Mouse (Mus musculus): ENCODE measurements around the gene Uhrf1. TPM values are rescaled to one million over a fixed set of nuclear protein-coding genes. Genes with fewer than 3 reads are reported as not detected.

The Uhrf1 gene
- polyA plus RNA-seq, 1 experiment from 2014 or later: 14.1 TPM

DNA sequence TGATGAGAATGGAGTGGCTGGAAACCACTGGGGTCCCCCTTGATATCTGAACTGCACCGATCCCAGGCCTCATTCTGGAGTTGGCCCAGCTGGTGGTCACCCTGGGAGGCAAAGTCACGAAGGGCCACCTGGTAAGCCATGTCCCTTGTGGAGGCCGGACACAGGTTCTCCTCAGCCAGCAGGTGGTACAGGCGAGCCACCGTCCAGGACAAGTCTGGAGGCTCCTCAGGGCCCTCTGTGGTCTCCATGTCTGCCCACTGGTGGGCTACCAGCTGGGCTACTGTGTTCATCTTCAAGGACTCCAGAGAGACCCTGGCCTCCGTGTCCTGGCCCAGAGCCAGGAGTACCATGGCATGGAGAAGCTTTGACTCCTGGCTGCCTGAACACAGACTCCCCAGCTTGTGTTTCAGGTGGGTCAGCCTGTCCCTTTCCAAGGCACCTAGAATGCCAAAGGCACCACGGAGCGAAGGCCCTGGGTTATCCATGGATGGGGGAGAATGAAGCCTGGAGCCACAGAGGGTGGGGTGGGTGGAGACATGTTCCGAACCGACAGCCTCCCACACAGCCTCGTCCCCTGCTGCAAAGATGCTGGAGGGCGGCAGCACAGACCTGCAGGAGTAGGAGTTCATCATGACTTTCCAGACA is 31.4 kb upstream of the Uhrf1 start:
- no peaks in the 10 kb centered on the region for H3K36me3 ChIP-seq (replicated peaks; ENCODE audit: control insufficient read depth, insufficient read depth)
- H3K4me3 ChIP-seq (replicated peaks; ENCODE audit: low read length): no peak overlapping the region
- H3K9me3 ChIP-seq (ENCODE audit: control insufficient read depth, low read length): no peaks in the 10 kb centered on the region
- H3K4me2 ChIP-seq (replicated peaks): no peak overlapping the region
- 89% methylated on average over 12 of the region's 12 CpGs for WGBS
- peaks cover 9% of the 10 kb centered on the region; the same call in 1 of the 2 replicates for H3K4me1 ChIP-seq (replicated peaks; ENCODE audit: control insufficient read depth, insufficient read depth, low read length)
- no peak overlapping the region for H3K27ac ChIP-seq
- no peak overlapping the region for H3K9ac ChIP-seq
- ATAC-seq (ENCODE audit: low FRiP score) (no peak), DNase-seq (ENCODE audit: low spot score) (no peak)
- H3K27me3 ChIP-seq (ENCODE audit: control insufficient read depth, insufficient read depth, low read length): no peaks in the 10 kb centered on the region

DNA sequence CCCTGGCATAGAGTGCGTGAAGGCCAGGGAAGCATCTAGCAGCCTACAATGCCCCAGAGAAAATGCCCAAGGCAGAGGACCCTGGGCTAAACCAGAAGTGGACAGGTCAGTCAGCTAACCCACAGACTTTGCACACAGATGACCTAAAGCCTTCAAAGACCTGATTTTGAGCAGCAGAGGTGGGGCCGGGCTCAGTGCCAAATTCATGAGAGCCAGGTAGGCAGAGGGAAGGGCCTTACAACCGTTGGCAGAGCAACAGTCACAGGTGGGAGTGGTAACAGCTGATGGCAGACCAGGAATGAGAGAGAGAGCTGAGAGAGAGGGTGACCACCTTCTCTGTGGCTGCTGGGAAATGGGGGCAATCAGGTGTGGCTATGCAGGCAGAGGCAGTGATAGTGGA is 30.5 kb upstream of the Uhrf1 start:
- ATAC-seq (ENCODE audit: low FRiP score) (no peak), DNase-seq (ENCODE audit: low spot score) (no peak)
- H3K27ac ChIP-seq: no peak overlapping the region
- H3K36me3 ChIP-seq (replicated peaks; ENCODE audit: control insufficient read depth, insufficient read depth): no peaks in the 10 kb centered on the region
- peaks cover 11% of the 10 kb centered on the region; the same call in 1 of the 2 replicates for H3K4me1 ChIP-seq (replicated peaks; ENCODE audit: control insufficient read depth, insufficient read depth, low read length)
- no peaks in the 10 kb centered on the region for H3K27me3 ChIP-seq (ENCODE audit: control insufficient read depth, insufficient read depth, low read length)
- no peaks in the 10 kb centered on the region for H3K9me3 ChIP-seq (ENCODE audit: control insufficient read depth, low read length)
- 80% methylated on average over 3 of the region's 3 CpGs for WGBS
- H3K4me3 ChIP-seq (replicated peaks; ENCODE audit: low read length): no peak overlapping the region
- H3K4me2 ChIP-seq (replicated peaks): no peak overlapping the region
- H3K9ac ChIP-seq: no peak overlapping the region

DNA sequence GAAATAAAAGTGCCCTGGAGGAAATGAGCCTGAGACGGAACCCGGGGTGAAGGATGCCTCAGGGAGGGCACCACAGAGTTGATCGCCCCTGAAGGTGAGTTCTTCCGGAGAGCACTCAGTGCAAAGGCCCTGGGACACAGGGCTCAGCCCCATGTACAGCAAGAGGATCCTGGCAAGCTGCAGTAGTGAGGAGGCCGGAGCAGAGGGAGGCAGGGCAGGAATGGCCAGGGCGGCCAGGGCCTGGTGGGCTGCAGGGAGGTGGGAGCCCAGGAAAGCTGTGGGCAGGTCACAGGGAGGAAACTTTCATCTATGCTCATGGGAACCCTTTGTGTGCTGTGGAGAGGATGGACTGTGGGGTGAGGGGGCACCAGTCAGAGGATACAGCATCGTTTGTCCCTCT is 29.6 kb upstream of the Uhrf1 start:
- H3K9me3 ChIP-seq (ENCODE audit: control insufficient read depth, low read length): no peaks in the 10 kb centered on the region
- ATAC-seq (ENCODE audit: low FRiP score): no peak
- WGBS: 88% methylated on average over 7 of the region's 7 CpGs

DNA sequence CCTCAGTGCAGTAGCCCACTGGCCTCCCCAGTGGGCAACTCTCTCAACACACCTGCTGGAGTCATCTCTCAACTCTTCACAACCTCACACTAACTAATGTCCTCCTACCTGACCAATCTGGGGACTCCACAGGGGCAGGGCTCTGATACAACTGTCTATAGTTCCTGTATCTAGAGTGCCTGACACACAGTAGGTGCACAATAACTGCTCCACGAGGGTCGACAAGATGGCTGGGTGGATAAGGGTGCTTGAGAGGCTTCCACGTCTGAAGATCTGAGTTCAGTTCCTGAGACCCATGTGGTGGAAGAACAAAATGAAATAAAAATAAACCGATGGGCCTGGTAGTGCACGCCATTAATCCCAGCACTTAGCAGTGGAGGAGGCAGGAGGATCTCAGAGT is 29.1 kb upstream of the Uhrf1 start:
- Histone ChIP-seq H3K4me2 (replicated peaks) (no peak overlapping the region), H3K9me3 (ENCODE audit: control insufficient read depth, low read length) (no peaks in the 10 kb centered on the region), H3K4me3 (replicated peaks; ENCODE audit: low read length) (no peak overlapping the region), H3K36me3 (replicated peaks; ENCODE audit: control insufficient read depth, insufficient read depth) (no peaks in the 10 kb centered on the region), H3K27ac (no peak overlapping the region), H3K27me3 (ENCODE audit: control insufficient read depth, insufficient read depth, low read length) (no peaks in the 10 kb centered on the region), H3K9ac (no peak overlapping the region), H3K4me1 (replicated peaks; ENCODE audit: control insufficient read depth, insufficient read depth, low read length) (peaks cover 11% of the 10 kb centered on the region; the same call in 1 of the 2 replicates)
- ATAC-seq (ENCODE audit: low FRiP score): no peak
- 92% methylated on average over 5 of the region's 5 CpGs for WGBS
- no peak for DNase-seq (ENCODE audit: low spot score)

More for the DNA sequence above, 29.6 kb upstream of the Uhrf1 start:
- H3K4me2 ChIP-seq (replicated peaks): no peak overlapping the region
- no peak for DNase-seq (ENCODE audit: low spot score)
- no peaks in the 10 kb centered on the region for H3K36me3 ChIP-seq (replicated peaks; ENCODE audit: control insufficient read depth, insufficient read depth)
- H3K27ac ChIP-seq: no peak overlapping the region
- H3K9ac ChIP-seq: no peak overlapping the region
- H3K4me3 ChIP-seq (replicated peaks; ENCODE audit: low read length): no peak overlapping the region
- H3K4me1 ChIP-seq (replicated peaks; ENCODE audit: control insufficient read depth, insufficient read depth, low read length): peaks cover 11% of the 10 kb centered on the region; the same call in 1 of the 2 replicates
- H3K27me3 ChIP-seq (ENCODE audit: control insufficient read depth, insufficient read depth, low read length): no peaks in the 10 kb centered on the region

DNA sequence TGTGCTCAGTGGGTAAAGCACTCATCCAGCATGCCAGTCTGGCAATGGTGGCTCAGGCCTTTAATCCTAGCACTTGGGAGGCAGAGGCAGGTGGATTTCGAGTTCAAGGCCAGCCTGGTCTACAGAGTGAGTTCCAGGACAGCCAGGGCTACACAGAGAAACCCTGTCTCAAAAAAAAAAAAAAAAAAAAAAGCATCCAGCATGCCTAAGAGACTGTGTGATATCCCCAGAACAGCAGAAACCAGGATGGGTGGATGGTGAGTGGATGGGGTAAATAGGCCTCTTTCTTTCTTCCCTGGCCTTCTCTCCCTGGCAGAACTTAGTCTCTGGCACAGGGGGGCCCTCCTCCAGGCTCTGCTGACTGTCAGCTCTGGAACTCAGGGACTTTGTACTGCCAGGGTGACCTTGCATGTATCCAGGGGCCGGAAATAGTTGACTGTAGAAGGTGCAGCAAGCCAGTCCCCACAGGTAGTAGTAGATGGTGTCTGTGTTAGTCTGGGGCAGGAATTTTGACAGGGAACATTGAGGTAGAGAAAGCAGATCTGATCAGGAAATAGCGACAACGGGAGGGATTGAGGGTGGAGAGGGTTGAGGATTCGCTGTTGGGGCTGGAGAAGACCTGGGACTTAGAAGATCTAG is 27.2 kb upstream of the Uhrf1 start:
- peak overlapping the region; percentile 39 for H3K4me3 ChIP-seq (replicated peaks; ENCODE audit: low read length)
- 0 out of 2 replicates have a peak, but pooled peaks cover 11% of the 10 kb centered on the region for H3K4me1 ChIP-seq (replicated peaks; ENCODE audit: control insufficient read depth, insufficient read depth, low read length)
- H3K27ac ChIP-seq: no peak overlapping the region
- no peaks in the 10 kb centered on the region for H3K9me3 ChIP-seq (ENCODE audit: control insufficient read depth, low read length)
- no peak for DNase-seq (ENCODE audit: low spot score)
- no peak for ATAC-seq (ENCODE audit: low FRiP score)
- WGBS: 29% methylated on average over 5 of the region's 5 CpGs
- no peaks in the 10 kb centered on the region for H3K36me3 ChIP-seq (replicated peaks; ENCODE audit: control insufficient read depth, insufficient read depth)
- H3K4me2 ChIP-seq (replicated peaks): peak overlapping the region; percentile 71
- H3K27me3 ChIP-seq (ENCODE audit: control insufficient read depth, insufficient read depth, low read length): no peaks in the 10 kb centered on the region
- H3K9ac ChIP-seq: peak overlapping the region; percentile 62

DNA sequence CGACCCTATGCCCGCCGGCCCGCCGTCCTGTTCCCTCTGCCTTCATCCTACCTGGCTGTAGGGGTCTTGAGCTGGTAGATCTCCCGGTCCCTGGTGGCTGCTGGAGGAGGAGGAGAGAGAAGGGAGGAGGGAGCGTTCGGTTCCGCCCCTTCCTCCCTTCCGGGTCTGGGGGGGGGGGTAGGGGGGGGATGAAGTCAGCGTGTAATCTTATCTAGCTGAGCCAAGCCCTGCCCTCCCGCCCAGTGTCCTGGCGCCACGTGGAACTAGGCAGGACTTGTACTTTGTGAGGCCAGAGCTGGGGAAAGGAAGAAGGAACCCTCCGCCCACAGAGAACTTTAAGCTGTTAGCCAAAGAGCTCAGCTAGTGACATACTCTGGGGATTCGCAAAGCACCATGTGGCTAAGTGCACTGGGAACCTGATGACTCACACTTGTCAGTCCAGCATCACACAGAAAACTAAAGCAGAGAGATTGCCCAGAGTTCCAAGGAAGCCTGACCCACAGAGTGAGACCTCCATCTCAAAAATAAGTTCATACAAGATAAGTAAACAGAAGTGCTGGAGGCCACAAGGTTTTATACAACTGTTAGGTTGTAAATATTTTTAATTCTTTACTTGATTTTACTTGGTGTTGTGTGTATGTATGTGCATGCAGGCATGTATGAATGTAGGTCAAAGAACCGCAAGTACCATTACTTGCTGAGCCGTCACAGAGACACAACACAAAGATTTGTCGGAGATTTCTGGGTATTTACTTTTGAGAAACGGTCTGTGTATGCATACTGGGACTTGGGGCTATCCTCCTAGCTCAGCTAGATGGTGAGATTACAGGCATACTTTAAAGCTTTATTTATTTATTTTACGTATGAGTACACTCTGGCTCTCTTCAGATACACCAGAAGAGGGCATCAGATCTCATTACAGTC is 26.2 kb upstream of the Uhrf1 start, which contains the start of gene Ticam1:
Gene Ticam1 (minus strand): TSS at position 144 of the 924 bp plus-strand sequence.
- Histone ChIP-seq H3K9ac (peak within 1 kb of the TSS; percentile 62), H3K4me3 (replicated peaks; ENCODE audit: low read length) (peak within 1 kb of the TSS; percentile 39), H3K4me2 (replicated peaks) (peak within 1 kb of the TSS; percentile 71), H3K36me3 (replicated peaks; ENCODE audit: control insufficient read depth, insufficient read depth) (no peaks in the 10 kb centered on the region), H3K27me3 (ENCODE audit: control insufficient read depth, insufficient read depth, low read length) (no peaks in the 10 kb centered on the region), H3K4me1 (replicated peaks; ENCODE audit: control insufficient read depth, insufficient read depth, low read length) (0 out of 2 replicates have a peak, but pooled peaks cover 11% of the 10 kb centered on the region), H3K9me3 (ENCODE audit: control insufficient read depth, low read length) (no peaks in the 10 kb centered on the region), H3K27ac (peak within 1 kb of the TSS; percentile 74)
- ATAC-seq (ENCODE audit: low FRiP score) (peak; percentile 84), DNase-seq (ENCODE audit: low spot score) (peak; percentile 70)
- WGBS: 9% methylated on average over 20 of the region's 21 CpGs

DNA sequence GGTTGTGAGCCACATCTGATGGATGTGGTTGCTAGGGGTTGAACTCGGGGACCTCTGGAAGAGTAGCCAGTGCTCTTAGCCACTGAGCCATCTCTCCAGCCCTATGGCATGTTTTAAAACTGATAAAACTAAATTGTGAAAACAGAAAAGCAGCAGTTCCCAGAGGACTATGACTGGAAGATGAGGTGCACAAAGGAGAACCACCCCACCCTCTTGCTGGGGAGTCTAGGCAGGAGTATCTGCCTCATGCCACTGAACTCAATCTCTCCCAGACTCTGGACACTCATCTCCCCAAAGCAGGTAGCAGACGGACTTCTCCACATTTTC is 25.6 kb upstream of the Uhrf1 start:
- no peak for ATAC-seq (ENCODE audit: low FRiP score)
- no peak overlapping the region for H3K27ac ChIP-seq
- H3K4me1 ChIP-seq (replicated peaks; ENCODE audit: control insufficient read depth, insufficient read depth, low read length): 0 out of 2 replicates have a peak, but pooled peaks cover 11% of the 10 kb centered on the region
- H3K27me3 ChIP-seq (ENCODE audit: control insufficient read depth, insufficient read depth, low read length): no peaks in the 10 kb centered on the region
- WGBS: 52% methylated on average over 2 of the region's 2 CpGs
- H3K9me3 ChIP-seq (ENCODE audit: control insufficient read depth, low read length): no peaks in the 10 kb centered on the region
- DNase-seq (ENCODE audit: low spot score): no peak
- no peak overlapping the region for H3K4me3 ChIP-seq (replicated peaks; ENCODE audit: low read length)
- no peak overlapping the region for H3K9ac ChIP-seq
- no peaks in the 10 kb centered on the region for H3K36me3 ChIP-seq (replicated peaks; ENCODE audit: control insufficient read depth, insufficient read depth)
- peak overlapping the region; percentile 71; the same call in 1 of the 2 replicates for H3K4me2 ChIP-seq (replicated peaks)

DNA sequence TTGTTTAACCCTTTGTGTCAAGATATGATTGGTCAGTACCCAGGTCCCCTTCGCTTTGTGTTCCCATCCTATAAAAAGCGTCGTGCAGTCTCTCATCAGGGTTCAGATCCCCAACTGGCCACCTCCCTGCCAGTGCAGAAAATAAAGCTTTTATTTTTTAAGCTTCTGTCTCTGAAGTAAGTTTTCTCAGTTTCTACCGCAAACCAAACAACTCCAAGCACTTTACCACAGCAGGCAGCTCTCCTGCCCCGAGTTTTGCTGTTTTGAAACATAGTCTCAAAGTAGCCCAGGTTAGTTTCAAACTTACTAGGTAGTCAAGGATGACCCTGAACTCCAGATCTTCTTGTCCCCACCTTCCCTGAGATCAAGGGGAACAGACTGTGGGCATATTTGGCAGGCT is 24.8 kb upstream of the Uhrf1 start:
- H3K9me3 ChIP-seq (ENCODE audit: control insufficient read depth, low read length): no peaks in the 10 kb centered on the region
- WGBS: 92% methylated on average over 5 of the region's 5 CpGs
- ATAC-seq (ENCODE audit: low FRiP score): no peak
- H3K9ac ChIP-seq: no peak overlapping the region
- H3K4me2 ChIP-seq (replicated peaks): no peak overlapping the region
- no peak for DNase-seq (ENCODE audit: low spot score)
- H3K36me3 ChIP-seq (replicated peaks; ENCODE audit: control insufficient read depth, insufficient read depth): no peaks in the 10 kb centered on the region
- no peak overlapping the region for H3K4me3 ChIP-seq (replicated peaks; ENCODE audit: low read length)
- H3K27ac ChIP-seq: no peak overlapping the region
- no peaks in the 10 kb centered on the region for H3K27me3 ChIP-seq (ENCODE audit: control insufficient read depth, insufficient read depth, low read length)
- H3K4me1 ChIP-seq (replicated peaks; ENCODE audit: control insufficient read depth, insufficient read depth, low read length): 0 out of 2 replicates have a peak, but pooled peaks cover 11% of the 10 kb centered on the region
